Mouse (Mus musculus) limb, embryonic 14.5 days (tissue): ENCODE data around the gene Hist2h3c2. TPM values are rescaled to one million over a fixed set of nuclear protein-coding genes. Genes with fewer than 3 reads are reported as not detected.

Source experiments
- ATAC-seq: fragments of 200-750 bp; cut with Nextera tagmentation; 2 replicates; pipeline ENCODE4 v1.8.0; 2017; ENCODE audit warnings: low read depth, moderate number of reproducible peaks, moderate TSS enrichment; ENCODE audit not compliant: low FRiP score
- DNase-seq: peaks from one replicate; pipeline ENCODE4 v3.0.0-alpha.2; 2015; ENCODE audit warnings: low spot score
- H3K27ac ChIP-seq: fragments of 300-500 bp; sonication (generic); replicated peaks from 2 replicates; pipeline ENCODE4 v1.5.1; 2014; ENCODE audit warnings: low read depth, mild to moderate bottlenecking, low read length, moderate library complexity, mixed read lengths
- H3K27me3 ChIP-seq: fragments of 300-500 bp; sonication (generic); 2 replicates; pipeline ENCODE4 v1.6.1; 2014; ENCODE audit warnings: low read length, mixed read lengths; ENCODE audit not compliant: control insufficient read depth, insufficient read depth
- H3K36me3 ChIP-seq: fragments of 300-500 bp; sonication (generic); 2 replicates; pipeline ENCODE4 v1.6.1; 2014; ENCODE audit warnings: mild to moderate bottlenecking, low read length, moderate library complexity, mixed read lengths; ENCODE audit not compliant: control insufficient read depth, insufficient read depth
- H3K4me1 ChIP-seq: fragments of 300-500 bp; sonication (generic); 2 replicates; pipeline ENCODE4 v1.6.1; 2014; ENCODE audit warnings: antibody characterized with exemption, low read length, mixed read lengths; ENCODE audit not compliant: control insufficient read depth, insufficient read depth
- H3K4me2 ChIP-seq: fragments of 300-500 bp; sonication (generic); replicated peaks from 2 replicates; pipeline ENCODE4 v1.6.1; 2014; ENCODE audit warnings: low read depth, mild to moderate bottlenecking, low read length, moderate library complexity; ENCODE audit not compliant: severe bottlenecking
- H3K4me3 ChIP-seq: fragments of 300-500 bp; sonication (generic); replicated peaks from 2 replicates; pipeline ENCODE4 v1.5.1; 2014; ENCODE audit warnings: low read length
- H3K9ac ChIP-seq: fragments of 300-500 bp; sonication (generic); 2 replicates; pipeline ENCODE4 v1.6.1; 2014; ENCODE audit warnings: mild to moderate bottlenecking, low read depth, low read length, moderate library complexity; ENCODE audit not compliant: severe bottlenecking
- H3K9me3 ChIP-seq: fragments of 300-500 bp; sonication (generic); 2 replicates; pipeline ENCODE4 v1.6.1; 2016; ENCODE audit warnings: low read length; ENCODE audit not compliant: control insufficient read depth
- POLR2A ChIP-seq: fragments of 200-500 bp; IDR thresholded peaks from 2 replicates; pipeline ENCODE4 v1.8.0; 2012; ENCODE audit warnings: inconsistent platforms, mild to moderate bottlenecking, moderate library complexity, borderline replicate concordance; ENCODE audit not compliant: insufficient read depth, insufficient read length; ENCODE audit errors: extremely low read depth
- WGBS: fragments of 180-500 bp; shearing (Covaris S2); extraction: QIAGEN DNeasy Blood & Tissue Kit; methylation state at CpG from one replicate; pipeline ENCODE4 v1.1.7; 2014; 5-methylcytosine and 5-hydroxymethylcytosine counted together
- polyA plus RNA-seq, 2 experiments: library from polyadenylated mRNA; depleted of rRNA in 1 of 2; stranded (reverse) in 1 of 2; unstranded in 1 of 2; fragments of >200 nt; fragmentation: Nextera tagmentation in 1 of 2; extraction: Ambion mirVana in 1 of 2; gene quantifications; 2 replicates each; pipeline versions ENCODE4 v1.2.1 to v1.2.3; 2012 to 2014

The Hist2h3c2 gene
- polyA plus RNA-seq, 2 experiments: 8.0 to 74.4 TPM

DNA sequence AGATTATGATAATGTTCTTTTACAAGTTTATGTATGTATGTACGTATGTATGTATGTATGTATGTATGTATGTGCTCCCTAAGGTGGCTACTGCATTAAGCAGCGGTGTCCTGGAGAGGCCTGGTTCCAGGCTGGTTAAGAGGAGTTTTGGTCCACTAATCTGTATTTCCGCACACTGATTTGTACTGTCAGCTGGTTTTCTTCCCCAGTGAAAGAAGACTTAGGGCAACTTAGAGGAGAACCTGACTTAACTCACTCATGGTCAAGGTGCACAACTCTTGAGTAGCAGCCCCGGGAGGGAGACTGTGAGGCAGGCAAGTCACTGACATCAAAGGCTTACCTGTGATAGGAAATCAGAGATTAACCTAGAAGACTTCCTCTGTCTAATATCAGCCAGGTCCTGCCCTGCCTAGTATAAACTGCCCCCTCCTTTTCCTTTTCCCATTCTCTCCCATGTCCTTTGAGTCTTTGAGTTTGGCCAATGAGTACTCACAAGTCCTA is 2.0 kb downstream of the Hist2h3c2 start:
- DNase-seq: no peak
- ATAC-seq: no peak
- no peaks in the 10 kb centered on the region for H3K36me3 ChIP-seq
- peak overlapping the region; percentile 52 for H3K4me2 ChIP-seq
- no peak for TF ChIP-seq POLR2A
- 76% methylated on average over 4 of the region's 4 CpGs for WGBS
- H3K27ac ChIP-seq: no peak overlapping the region
- H3K9ac ChIP-seq: no peak overlapping the region
- H3K9me3 ChIP-seq: no peaks in the 10 kb centered on the region
- H3K4me3 ChIP-seq: peak overlapping the region; percentile 41; the same call in 1 of the 2 replicates
- H3K27me3 ChIP-seq: no peaks in the 10 kb centered on the region
- H3K4me1 ChIP-seq: peaks cover 7% of the 10 kb centered on the region; the same call in 1 of the 2 replicates

DNA sequence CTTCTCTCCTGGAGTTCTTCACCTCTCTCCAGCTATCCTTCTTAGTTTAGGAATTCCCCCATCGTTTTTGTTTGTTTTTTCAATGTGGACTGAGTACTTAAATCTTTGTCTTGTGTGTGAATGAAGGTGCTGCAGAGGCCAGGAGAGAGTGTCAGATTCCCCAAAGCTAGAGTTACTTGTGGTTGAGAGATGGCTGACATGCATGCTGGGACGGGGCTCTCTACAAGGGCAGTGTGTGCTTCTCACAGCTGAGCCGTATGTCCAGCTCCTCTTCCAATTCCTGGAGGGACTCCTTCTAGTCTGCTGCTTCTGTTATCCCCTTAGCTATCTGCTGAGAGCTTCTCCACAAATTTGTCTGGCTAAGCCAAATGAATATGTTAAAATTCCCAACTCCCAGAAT is 3.1 kb downstream of the Hist2h3c2 start:
- Histone ChIP-seq H3K4me3 (no peak overlapping the region), H3K4me2 (no peak overlapping the region), H3K4me1 (peaks cover 4% of the 10 kb centered on the region; the same call in 1 of the 2 replicates), H3K27ac (no peak overlapping the region), H3K9me3 (no peaks in the 10 kb centered on the region), H3K27me3 (no peaks in the 10 kb centered on the region), H3K9ac (no peak overlapping the region), H3K36me3 (no peaks in the 10 kb centered on the region)
- DNase-seq: no peak
- ATAC-seq: no peak
- WGBS: 69% methylated on average over 3 of the region's 3 CpGs
- no peak for TF ChIP-seq POLR2A

DNA sequence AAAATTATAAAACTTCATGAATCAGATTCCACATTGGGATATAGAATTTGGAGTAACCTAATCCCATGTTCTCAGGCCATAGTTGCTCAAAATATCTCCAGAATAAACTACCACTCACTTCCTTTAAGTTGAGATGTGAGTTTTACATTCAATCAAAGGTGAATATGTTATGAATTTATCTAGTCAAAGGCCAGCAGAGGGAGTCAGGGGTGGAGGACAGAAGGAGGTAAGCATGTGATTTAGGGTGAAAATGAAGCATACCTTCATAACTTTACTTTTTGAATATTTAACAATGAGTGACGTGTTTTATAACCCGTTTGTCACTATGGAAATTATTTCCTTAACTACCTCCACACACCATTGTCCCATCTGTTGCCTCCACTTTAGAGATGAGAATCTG is 4.0 kb downstream of the Hist2h3c2 start:
- Histone ChIP-seq H3K4me3 (no peak overlapping the region), H3K36me3 (no peaks in the 10 kb centered on the region), H3K27me3 (no peaks in the 10 kb centered on the region), H3K9me3 (no peaks in the 10 kb centered on the region), H3K27ac (no peak overlapping the region), H3K9ac (no peak overlapping the region), H3K4me1 (peaks cover 2% of the 10 kb centered on the region; the same call in 1 of the 2 replicates), H3K4me2 (no peak overlapping the region)
- DNase-seq (no peak), ATAC-seq (no peak)
- 84% methylated on average over 2 of the region's 2 CpGs for WGBS
- TF ChIP-seq POLR2A: no peak

DNA sequence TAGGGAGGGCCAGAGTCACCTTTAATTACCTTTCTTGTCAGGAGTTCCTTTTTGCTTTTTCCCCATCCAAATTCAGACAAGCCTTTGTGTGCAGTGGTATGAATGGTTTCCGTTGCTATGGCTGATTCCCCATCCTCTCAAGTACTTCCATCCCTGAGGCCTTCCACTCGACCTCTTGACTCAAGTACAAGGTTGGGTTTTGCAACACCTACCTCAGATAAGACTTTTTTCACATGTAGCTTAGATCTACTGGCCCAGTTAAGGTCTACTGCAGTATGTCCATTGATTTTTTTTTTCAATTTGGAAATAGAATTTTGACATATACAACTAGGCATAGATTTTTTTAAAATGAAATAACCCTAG is 7.2 kb downstream of the Hist2h3c2 start:
- no peaks in the 10 kb centered on the region for H3K36me3 ChIP-seq
- no peak overlapping the region for H3K4me2 ChIP-seq
- 60% methylated on average over 2 of the region's 2 CpGs for WGBS
- H3K9ac ChIP-seq: no peak overlapping the region
- ATAC-seq (no peak), DNase-seq (no peak)
- H3K4me3 ChIP-seq: no peak overlapping the region
- TF ChIP-seq POLR2A: no peak
- H3K27ac ChIP-seq: no peak overlapping the region
- H3K27me3 ChIP-seq: no peaks in the 10 kb centered on the region
- no peaks in the 10 kb centered on the region for H3K9me3 ChIP-seq
- no peaks in the 10 kb centered on the region for H3K4me1 ChIP-seq

DNA sequence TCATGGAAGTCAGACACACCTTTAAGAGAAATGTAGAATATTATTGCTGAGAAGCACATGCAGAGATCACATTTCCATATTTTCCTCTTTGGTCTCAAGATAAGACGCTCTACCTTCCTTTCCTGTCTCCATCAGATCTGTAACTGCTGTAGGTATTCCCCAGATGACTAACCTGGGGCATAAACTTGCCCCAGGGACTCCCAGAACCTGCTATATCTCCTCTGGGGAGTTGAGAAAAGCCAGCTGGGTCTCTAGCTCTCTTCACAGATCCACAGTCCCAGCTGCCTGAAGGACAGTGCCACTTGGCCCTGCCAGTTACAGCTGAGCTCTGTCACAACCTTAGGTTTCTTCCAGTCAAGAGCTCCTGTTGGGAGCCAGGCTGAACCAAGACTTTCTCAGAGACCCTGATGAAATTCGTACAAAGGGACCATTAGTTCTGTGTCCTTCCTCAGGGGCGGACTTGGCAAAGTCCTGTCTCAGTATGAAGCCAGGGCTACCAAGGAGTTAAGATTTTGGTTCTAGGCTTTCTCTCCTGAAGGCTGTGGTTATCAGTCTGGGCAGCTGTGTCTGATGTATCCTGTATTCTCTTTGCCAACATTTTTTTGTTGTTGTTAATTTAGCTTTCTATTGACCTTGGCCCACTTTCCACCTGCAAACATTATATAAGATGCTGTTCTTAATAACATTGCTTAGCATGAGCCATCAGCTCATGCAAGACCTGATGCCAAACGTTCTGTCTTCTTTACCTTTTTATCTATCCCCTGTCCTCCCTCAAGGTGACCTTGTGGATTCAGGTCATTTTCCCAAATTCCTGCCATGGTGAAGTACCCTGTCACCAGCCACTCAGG is 7.8 kb downstream of the Hist2h3c2 start:
- H3K27ac ChIP-seq: no peak overlapping the region
- H3K9ac ChIP-seq: no peak overlapping the region
- H3K4me3 ChIP-seq: no peak overlapping the region
- no peaks in the 10 kb centered on the region for H3K27me3 ChIP-seq
- no peaks in the 10 kb centered on the region for H3K36me3 ChIP-seq
- 78% methylated on average over 4 of the region's 4 CpGs for WGBS
- no peak for TF ChIP-seq POLR2A
- no peak for DNase-seq
- no peaks in the 10 kb centered on the region for H3K9me3 ChIP-seq
- no peak overlapping the region for H3K4me2 ChIP-seq
- no peak for ATAC-seq
- H3K4me1 ChIP-seq: no peaks in the 10 kb centered on the region
